Mouse (Mus musculus): ENCODE results near the gene Casp14.

DNA sequence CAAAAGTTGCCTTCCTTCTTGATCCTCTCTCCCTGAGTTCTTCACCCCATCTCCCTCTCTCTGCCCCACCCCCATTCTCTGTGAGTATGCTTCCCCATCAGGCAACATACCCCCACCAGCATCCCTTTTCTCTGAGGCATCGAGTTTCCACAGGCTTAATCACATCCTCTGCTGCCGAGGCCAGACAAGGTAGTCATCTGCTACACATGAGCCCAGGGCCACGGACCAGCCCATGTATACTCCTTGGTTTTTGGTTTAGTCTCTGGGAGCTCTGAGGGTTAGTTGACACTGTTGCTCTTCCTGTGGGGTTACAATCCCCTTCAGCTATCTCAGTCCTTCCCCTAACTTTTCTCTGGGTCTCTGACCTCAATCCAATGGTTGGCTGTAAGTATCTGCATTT is 17.2 kb downstream of the Casp14 start:
- TF ChIP-seq GATA1 (IDR thresholded peaks at IDR 0.05; ENCODE audit: borderline replicate concordance, low read length) (no peak), FLI1 (IDR thresholded peaks at IDR 0.05; ENCODE audit: low read length) (no peak)
